Mouse (Mus musculus): ENCODE data around the gene Srsf7. TPM values are rescaled to one million over a fixed set of nuclear protein-coding genes. Genes with fewer than 3 reads are reported as not detected.

Srsf7 gene
- 592 and 633 TPM in 2 replicates for polyA plus RNA-seq (2016; fragmentation: Nextera tagmentation; extraction: Ambion mirVana)

GRCm38 (mm10) chr17:80206671-80207581 is at the start of gene Srsf7, which contains the start of gene Ttc39d:
Gene Srsf7, minus strand, starts transcription at chr17:80207307.
Gene Ttc39d, plus strand, starts transcription at chr17:80207460.
- Histone ChIP-seq H3K4me1 (peaks cover 11% of the 10 kb centered on the region; the same call in 1 of the 2 replicates), H3K27me3 (no peaks in the 10 kb centered on the region), H3K27ac (peak within 1 kb of the TSS; percentile 99), H3K4me2 (replicated peaks) (peak within 1 kb of the TSS; percentile 87), H3K9ac (peak within 1 kb of the TSS; percentile 97), H3K4me3 (peak within 1 kb of the TSS; percentile 87), H3K36me3 (peaks cover 25% of the 10 kb centered on the region), H3K9me3 (replicated peaks) (no peaks in the 10 kb centered on the region)
- WGBS, result under 1% methylated on average over 84 of the region's 95 CpGs
- peak; percentile 93 for ATAC-seq (ENCODE audit: low FRiP score)

GRCm38 (mm10) chr17:80255208-80255607 is 48.1 kb upstream of the Srsf7 start:
- H3K9ac ChIP-seq, result no peak overlapping the region
- peaks cover 97% of the 10 kb centered on the region for H3K36me3 ChIP-seq
- no peaks in the 10 kb centered on the region for H3K4me1 ChIP-seq
- no peak overlapping the region for H3K4me3 ChIP-seq
- WGBS, result 77% methylated on average over 13 of the region's 13 CpGs
- no peaks in the 10 kb centered on the region for H3K27me3 ChIP-seq
- no peaks in the 10 kb centered on the region for H3K9me3 ChIP-seq (replicated peaks)
- no peak overlapping the region for H3K27ac ChIP-seq
- no peak overlapping the region for H3K4me2 ChIP-seq (replicated peaks)
- ATAC-seq (ENCODE audit: low FRiP score), result no peak

GRCm38 (mm10) chr17:80254421-80254820 is 47.3 kb upstream of the Srsf7 start:
- Histone ChIP-seq H3K36me3 (peaks cover 99% of the 10 kb centered on the region), H3K27me3 (no peaks in the 10 kb centered on the region), H3K4me1 (no peaks in the 10 kb centered on the region), H3K27ac (no peak overlapping the region), H3K4me2 (replicated peaks) (no peak overlapping the region), H3K9me3 (replicated peaks) (no peaks in the 10 kb centered on the region), H3K4me3 (no peak overlapping the region), H3K9ac (no peak overlapping the region)
- 95% methylated on average over 5 of the region's 5 CpGs for WGBS
- ATAC-seq (ENCODE audit: low FRiP score), result no peak

GRCm38 (mm10) chr17:80252757-80253525 is 45.8 kb upstream of the Srsf7 start:
- H3K27ac ChIP-seq, result no peak overlapping the region
- H3K9ac ChIP-seq, result no peak overlapping the region
- 80% methylated on average over 12 of the region's 13 CpGs for WGBS
- ATAC-seq (ENCODE audit: low FRiP score), result no peak
- H3K4me1 ChIP-seq, result no peaks in the 10 kb centered on the region
- no peaks in the 10 kb centered on the region for H3K9me3 ChIP-seq (replicated peaks)
- no peaks in the 10 kb centered on the region for H3K27me3 ChIP-seq
- H3K4me3 ChIP-seq, result no peak overlapping the region
- peaks cover 96% of the 10 kb centered on the region for H3K36me3 ChIP-seq
- no peak overlapping the region for H3K4me2 ChIP-seq (replicated peaks)

GRCm38 (mm10) chr17:80243116-80243515 is 36.0 kb upstream of the Srsf7 start:
- H3K9me3 ChIP-seq (replicated peaks), result no peaks in the 10 kb centered on the region
- WGBS, result 66% methylated on average over 13 of the region's 13 CpGs
- no peaks in the 10 kb centered on the region for H3K27me3 ChIP-seq
- no peak overlapping the region for H3K27ac ChIP-seq
- peaks cover 89% of the 10 kb centered on the region for H3K36me3 ChIP-seq
- no peak for ATAC-seq (ENCODE audit: low FRiP score)
- H3K9ac ChIP-seq, result no peak overlapping the region
- no peak overlapping the region for H3K4me2 ChIP-seq (replicated peaks)
- H3K4me3 ChIP-seq, result no peak overlapping the region
- no peaks in the 10 kb centered on the region for H3K4me1 ChIP-seq

- WGBS, result 83% methylated on average over 9 of the region's 9 CpGs
- H3K27me3 ChIP-seq, result no peaks in the 10 kb centered on the region
- no peak overlapping the region for H3K4me2 ChIP-seq (replicated peaks)
- ATAC-seq (ENCODE audit: low FRiP score), result no peak
- H3K36me3 ChIP-seq, result peaks cover 83% of the 10 kb centered on the region
- H3K4me3 ChIP-seq, result no peak overlapping the region
- H3K9ac ChIP-seq, result no peak overlapping the region
- no peaks in the 10 kb centered on the region for H3K9me3 ChIP-seq (replicated peaks)
- no peak overlapping the region for H3K27ac ChIP-seq
- no peaks in the 10 kb centered on the region for H3K4me1 ChIP-seq
Measured at GRCm38 (mm10) chr17:80241594-80241993, 34.5 kb upstream of the Srsf7 start.

- Histone ChIP-seq H3K27ac (no peak overlapping the region), H3K9ac (no peak overlapping the region), H3K36me3 (peaks cover 44% of the 10 kb centered on the region), H3K4me1 (no peaks in the 10 kb centered on the region), H3K9me3 (replicated peaks) (no peaks in the 10 kb centered on the region), H3K4me3 (no peak overlapping the region), H3K4me2 (replicated peaks) (no peak overlapping the region), H3K27me3 (no peaks in the 10 kb centered on the region)
- no peak for ATAC-seq (ENCODE audit: low FRiP score)
- 92% methylated on average over 5 of the region's 5 CpGs for WGBS
Measured at GRCm38 (mm10) chr17:80237475-80237874, 30.4 kb upstream of the Srsf7 start.

GRCm38 (mm10) chr17:80236805-80237204 is 29.7 kb upstream of the Srsf7 start:
- Histone ChIP-seq H3K4me2 (replicated peaks) (no peak overlapping the region), H3K9ac (no peak overlapping the region), H3K9me3 (replicated peaks) (no peaks in the 10 kb centered on the region), H3K27me3 (no peaks in the 10 kb centered on the region), H3K36me3 (peaks cover 40% of the 10 kb centered on the region), H3K4me3 (no peak overlapping the region), H3K27ac (no peak overlapping the region), H3K4me1 (no peaks in the 10 kb centered on the region)
- WGBS, result 91% methylated on average over 3 of the region's 3 CpGs
- ATAC-seq (ENCODE audit: low FRiP score), result no peak

GRCm38 (mm10) chr17:80235477-80235876 is 28.4 kb upstream of the Srsf7 start:
- H3K4me1 ChIP-seq, result no peaks in the 10 kb centered on the region
- ATAC-seq (ENCODE audit: low FRiP score), result no peak
- 83% methylated on average over 3 of the region's 3 CpGs for WGBS
- no peaks in the 10 kb centered on the region for H3K9me3 ChIP-seq (replicated peaks)
- H3K4me3 ChIP-seq, result no peak overlapping the region
- H3K9ac ChIP-seq, result no peak overlapping the region
- H3K27ac ChIP-seq, result no peak overlapping the region
- H3K27me3 ChIP-seq, result no peaks in the 10 kb centered on the region
- H3K4me2 ChIP-seq (replicated peaks), result no peak overlapping the region
- H3K36me3 ChIP-seq, result peaks cover 30% of the 10 kb centered on the region

- Histone ChIP-seq H3K4me1 (0 out of 2 replicates have a peak, but pooled peaks cover 1% of the 10 kb centered on the region), H3K4me3 (no peak overlapping the region), H3K27me3 (no peaks in the 10 kb centered on the region), H3K4me2 (replicated peaks) (no peak overlapping the region), H3K9me3 (replicated peaks) (no peaks in the 10 kb centered on the region), H3K27ac (no peak overlapping the region), H3K36me3 (peaks cover 21% of the 10 kb centered on the region), H3K9ac (no peak overlapping the region)
- ATAC-seq (ENCODE audit: low FRiP score), result no peak
- WGBS, result 88% methylated on average over 7 of the region's 7 CpGs
Measured at GRCm38 (mm10) chr17:80234376-80234775, 27.3 kb upstream of the Srsf7 start.

GRCm38 (mm10) chr17:80233844-80234243 is 26.7 kb upstream of the Srsf7 start:
- Histone ChIP-seq H3K27me3 (no peaks in the 10 kb centered on the region), H3K27ac (no peak overlapping the region), H3K9ac (no peak overlapping the region), H3K36me3 (peaks cover 21% of the 10 kb centered on the region), H3K4me3 (no peak overlapping the region), H3K9me3 (replicated peaks) (no peaks in the 10 kb centered on the region), H3K4me1 (0 out of 2 replicates have a peak, but pooled peaks cover 2% of the 10 kb centered on the region), H3K4me2 (replicated peaks) (no peak overlapping the region)
- no peak for ATAC-seq (ENCODE audit: low FRiP score)
- 96% methylated on average over 5 of the region's 5 CpGs for WGBS

GRCm38 (mm10) chr17:80229396-80229795 is 22.3 kb upstream of the Srsf7 start:
- H3K36me3 ChIP-seq, result peaks cover 9% of the 10 kb centered on the region; the same call in 1 of the 2 replicates
- no peak overlapping the region for H3K4me3 ChIP-seq
- no peaks in the 10 kb centered on the region for H3K9me3 ChIP-seq (replicated peaks)
- no peak overlapping the region for H3K27ac ChIP-seq
- no peak for ATAC-seq (ENCODE audit: low FRiP score)
- WGBS, result 83% methylated on average over 2 of the region's 2 CpGs
- H3K27me3 ChIP-seq, result no peaks in the 10 kb centered on the region
- peaks cover 7% of the 10 kb centered on the region for H3K4me1 ChIP-seq
- no peak overlapping the region for H3K4me2 ChIP-seq (replicated peaks)
- no peak overlapping the region for H3K9ac ChIP-seq
